Comparison of ENCODE assay signal across 8 mouse cellular contexts in genomic region chr4:133037798-133038197, GRCm38 (mm10). TPM values are rescaled to one million over a fixed set of nuclear protein-coding genes. Genes with fewer than 3 reads are reported as not detected.
DNase-seq lines count a peak whose midpoint lies in the region; ATAC-seq and TF ChIP-seq lines count a peak whose summit lies in the region.

No protein-coding gene starts in this region.

- no peak for TF ChIP-seq CTCF in ES-Bruce4 (IDR thresholded peaks at IDR 0.05; ENCODE audit: low read depth, low read length)
- no peak for TF ChIP-seq CTCF in liver, postnatal 0 days (IDR thresholded peaks at IDR 0.05; ENCODE audit: low read depth)

- H3K9ac ChIP-seq in ES-Bruce4 (ENCODE audit: low read depth, poor library complexity, severe bottlenecking) = no peak overlapping the region
- no peak overlapping the region for H3K9ac ChIP-seq in hindbrain, embryonic 11.5 days (ENCODE audit: low read depth, low read length)
- no peak overlapping the region for H3K9ac ChIP-seq in liver, postnatal 0 days (replicated peaks)

- peak overlapping the region; percentile 100 for H3K4me2 ChIP-seq in hindbrain, embryonic 11.5 days (replicated peaks; ENCODE audit: low read depth, low read length)
- H3K4me2 ChIP-seq in liver, postnatal 0 days (ENCODE audit: low read depth, low read length) = peak overlapping the region; percentile 98

- no peak for DNase-seq in heart, embryonic 10.5 days (ENCODE audit: low spot score)
- DNase-seq in heart, adult 18-20 months = no peak
- no peak for DNase-seq in hindbrain, embryonic 11.5 days (ENCODE audit: low spot score)
- no peak for DNase-seq in liver, postnatal 0 days
- no peak for DNase-seq in spleen, postnatal 36 days (ENCODE audit: low spot score in 2 of 2)
- DNase-seq in adrenal gland, postnatal 25 days = no peak

- 31% methylated on average over 6 of the region's 6 CpGs for WGBS in heart, embryonic 10.5 days
- 23% methylated on average over 6 of the region's 6 CpGs for WGBS in hindbrain, embryonic 11.5 days
- 58% methylated on average over 6 of the region's 6 CpGs for WGBS in liver, postnatal 0 days (ENCODE audit: insufficient replicate concordance)

- TF ChIP-seq EP300 in ES-Bruce4 (IDR thresholded peaks at IDR 0.05; ENCODE audit: insufficient read depth, low read depth, low read length) = no peak
- no peak for TF ChIP-seq EP300 in liver, postnatal 0 days (IDR thresholded peaks at IDR 0.05; ENCODE audit: low read depth)

- peak overlapping the region; percentile 30; the same call in 1 of the 2 replicates for H3K27ac ChIP-seq in heart, embryonic 10.5 days
- peak overlapping the region; percentile 48 for H3K27ac ChIP-seq in ES-Bruce4 (ENCODE audit: insufficient read depth, low read length)
- no peak overlapping the region for H3K27ac ChIP-seq in hindbrain, embryonic 11.5 days (ENCODE audit: low read depth, low read length)
- no peak overlapping the region for H3K27ac ChIP-seq in liver, postnatal 0 days (ENCODE audit: low read depth)

- H3K4me1 ChIP-seq in heart, embryonic 10.5 days = peaks cover 82% of the 10 kb centered on the region
- H3K4me1 ChIP-seq in ES-Bruce4 (ENCODE audit: control insufficient read depth, insufficient read depth, low read length) = peaks cover 8% of the 10 kb centered on the region
- H3K4me1 ChIP-seq in hindbrain, embryonic 11.5 days (replicated peaks; ENCODE audit: control insufficient read depth, insufficient read depth, low read length) = peaks cover 31% of the 10 kb centered on the region
- peaks cover 23% of the 10 kb centered on the region for H3K4me1 ChIP-seq in liver, postnatal 0 days (ENCODE audit: insufficient read depth)

- no peaks in the 10 kb centered on the region for H3K27me3 ChIP-seq in heart, embryonic 10.5 days (ENCODE audit: insufficient read depth, poor library complexity, severe bottlenecking)
- no peaks in the 10 kb centered on the region for H3K27me3 ChIP-seq in ES-Bruce4 (ENCODE audit: control insufficient read depth, insufficient read depth, low read length, poor library complexity, severe bottlenecking)
- H3K27me3 ChIP-seq in hindbrain, embryonic 11.5 days (ENCODE audit: control insufficient read depth, insufficient read depth, low read length) = peaks cover 25% of the 10 kb centered on the region
- peaks cover 40% of the 10 kb centered on the region for H3K27me3 ChIP-seq in liver, postnatal 0 days (ENCODE audit: insufficient read depth, low read length)

- H3K9me3 ChIP-seq in heart, embryonic 10.5 days = no peaks in the 10 kb centered on the region
- no peaks in the 10 kb centered on the region for H3K9me3 ChIP-seq in ES-Bruce4 (replicated peaks; ENCODE audit: control insufficient read depth, insufficient read depth, low read length, poor library complexity, severe bottlenecking)
- H3K9me3 ChIP-seq in hindbrain, embryonic 11.5 days (ENCODE audit: control insufficient read depth, low read length) = no peaks in the 10 kb centered on the region
- H3K9me3 ChIP-seq in liver, postnatal 0 days (ENCODE audit: low read length) = no peaks in the 10 kb centered on the region

- H3K36me3 ChIP-seq in heart, embryonic 10.5 days = 0 out of 2 replicates have a peak, but pooled peaks cover 3% of the 10 kb centered on the region
- H3K36me3 ChIP-seq in ES-Bruce4 (ENCODE audit: control insufficient read depth, insufficient read depth, low read length, poor library complexity, severe bottlenecking) = peaks cover 2% of the 10 kb centered on the region; the same call in 1 of the 2 replicates
- no peaks in the 10 kb centered on the region for H3K36me3 ChIP-seq in hindbrain, embryonic 11.5 days (ENCODE audit: control insufficient read depth, insufficient read depth, low read length)
- no peaks in the 10 kb centered on the region for H3K36me3 ChIP-seq in liver, postnatal 0 days (replicated peaks; ENCODE audit: insufficient read depth, low read length)

- TF ChIP-seq POLR2A in ES-Bruce4 (IDR thresholded peaks at IDR 0.05; ENCODE audit: insufficient read depth, low read length) = no peak

- ATAC-seq in hindbrain, embryonic 11.5 days (ENCODE audit: low FRiP score) = no peak
- no peak for ATAC-seq in liver, postnatal 0 days
- ATAC-seq in frontal cortex, adult (ENCODE audit: low TSS enrichment) = no peak

- H3K4me3 ChIP-seq in heart, embryonic 10.5 days = peak overlapping the region; percentile 83
- H3K4me3 ChIP-seq in ES-Bruce4 (ENCODE audit: low read depth, low read length) = peak overlapping the region; percentile 22; the same call in 1 of the 2 replicates
- H3K4me3 ChIP-seq in hindbrain, embryonic 11.5 days (ENCODE audit: low read depth, low read length) = no peak overlapping the region
- H3K4me3 ChIP-seq in liver, postnatal 0 days (ENCODE audit: low read depth, low read length) = no peak overlapping the region

RNA-seq across cellular contexts. Expression of gene Ahdc1, which starts 26.7 kb away (rescaled TPM):
- polyA plus RNA-seq in heart, embryonic 10.5 days (2016; fragmentation: Nextera tagmentation; extraction: Ambion mirVana) = 8.4 and 12.2 TPM in 2 replicates
- 10 to 100 TPM; 36.3 to 38.5 TPM for total RNA-seq in heart, adult 18-20 months (2021)
- 88.2 and 102 TPM in 2 replicates for polyA plus RNA-seq in ES-Bruce4 (2011; ENCODE audit: insufficient read depth, insufficient read length, low read depth, missing spikeins)
- polyA plus RNA-seq in hindbrain, embryonic 11.5 days (2014; fragmentation: Nextera tagmentation; extraction: Ambion mirVana) = 6.8 and 9.0 TPM in 2 replicates
- polyA plus RNA-seq in liver, postnatal 0 days (2015; fragmentation: Nextera tagmentation; extraction: Ambion mirVana) = 0.76 and 0.87 TPM in 2 replicates
- 91.4 and 96.4 TPM in 2 replicates for total RNA-seq in adrenal gland, postnatal 25 days (2021)

Comparison
In these comparisons a context has a peak if more than half of its experiments do, and no peak if none do; other contexts are left out.
1. H3K27ac ChIP-seq: peak in heart, embryonic 10.5 days (single experiment) and ES-Bruce4 (single experiment); none in hindbrain, embryonic 11.5 days (single experiment) and liver, postnatal 0 days (single experiment).
2. H3K4me3 ChIP-seq: peak in heart, embryonic 10.5 days (single experiment) and ES-Bruce4 (single experiment); none in hindbrain, embryonic 11.5 days (single experiment) and liver, postnatal 0 days (single experiment).